Mouse (Mus musculus) thymus, postnatal 10 days (tissue): ENCODE results near the gene Tnip1.

ENCODE experiments used
- DNase-seq, 2 experiments: peaks; one replicate each; pipeline ENCODE4 v3.0.0; 2021; ENCODE audit warnings: low spot score in 2 of 2

Tnip1 gene

GRCm38 (mm10) chr11:54879434-54879833, 83.3 kb downstream of the Tnip1 start:
- peak in 1 of 2 experiments; percentile 50 for DNase-seq

DNA sequence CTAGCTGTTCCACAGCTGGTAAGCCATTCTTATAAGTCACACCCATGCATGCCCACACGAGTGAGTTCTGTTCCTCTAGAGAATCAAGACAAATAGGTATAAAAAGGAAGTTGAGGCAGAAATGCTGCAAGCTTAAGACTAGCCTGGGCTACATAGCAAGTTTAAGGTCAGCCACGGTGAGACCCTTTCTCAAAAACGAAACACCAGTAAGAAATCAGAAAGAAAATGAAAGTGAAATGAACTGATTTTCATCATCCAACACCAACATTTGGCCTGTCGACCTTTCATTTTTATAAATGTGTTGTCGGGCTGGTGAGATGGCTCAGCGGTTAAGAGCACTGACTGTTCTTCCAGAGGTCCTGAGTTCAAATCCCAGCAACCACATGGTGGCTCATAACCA, 83.8 kb downstream of the Tnip1 start:
- DNase-seq, result no peak

DNA sequence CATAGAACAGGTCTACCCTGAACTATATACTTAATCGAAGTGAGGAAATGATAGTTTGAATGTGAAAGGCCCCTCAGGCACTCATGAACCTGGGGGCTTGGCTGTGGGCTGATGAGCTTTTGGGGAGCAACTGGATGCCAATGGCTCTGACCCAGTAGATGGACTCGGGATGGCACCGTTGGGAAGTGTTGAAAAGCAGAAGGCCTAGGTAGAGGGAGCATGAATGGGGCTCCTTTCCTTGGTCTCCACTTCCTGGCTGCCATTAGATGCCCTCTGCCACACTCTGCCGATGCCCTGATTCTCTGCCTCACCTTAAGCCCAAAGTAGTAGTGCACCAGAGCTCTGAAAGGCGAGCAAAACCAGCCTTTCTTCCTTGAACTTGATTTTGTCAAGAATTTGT, 86.7 kb downstream of the Tnip1 start:
- DNase-seq, result no peak

GRCm38 (mm10) chr11:54871831-54872537, 90.7 kb downstream of the Tnip1 start:
- DNase-seq, result no peak

DNA sequence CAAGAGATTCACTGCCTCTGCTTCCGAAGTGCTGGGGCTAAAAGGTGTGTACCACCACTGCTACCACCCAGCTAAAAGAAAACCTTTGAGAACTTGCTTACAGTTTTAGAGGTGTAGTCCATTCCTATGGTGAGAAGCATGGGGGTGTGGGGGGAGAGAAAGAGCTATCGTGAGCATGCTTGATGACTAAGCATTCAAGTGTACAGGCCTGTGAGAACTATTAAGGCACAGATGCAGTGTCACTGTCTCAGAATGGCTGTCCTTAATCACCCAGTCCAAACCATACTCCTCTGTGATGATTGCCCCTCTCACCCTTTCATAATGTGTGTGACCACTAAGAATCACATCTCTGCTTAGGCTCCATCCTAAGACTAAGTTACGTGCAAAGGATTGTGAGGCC, 93.4 kb downstream of the Tnip1 start:
- DNase-seq, result no peak

- no peak for DNase-seq
Measured at GRCm38 (mm10) chr11:54868445-54868844, 94.3 kb downstream of the Tnip1 start.

DNA sequence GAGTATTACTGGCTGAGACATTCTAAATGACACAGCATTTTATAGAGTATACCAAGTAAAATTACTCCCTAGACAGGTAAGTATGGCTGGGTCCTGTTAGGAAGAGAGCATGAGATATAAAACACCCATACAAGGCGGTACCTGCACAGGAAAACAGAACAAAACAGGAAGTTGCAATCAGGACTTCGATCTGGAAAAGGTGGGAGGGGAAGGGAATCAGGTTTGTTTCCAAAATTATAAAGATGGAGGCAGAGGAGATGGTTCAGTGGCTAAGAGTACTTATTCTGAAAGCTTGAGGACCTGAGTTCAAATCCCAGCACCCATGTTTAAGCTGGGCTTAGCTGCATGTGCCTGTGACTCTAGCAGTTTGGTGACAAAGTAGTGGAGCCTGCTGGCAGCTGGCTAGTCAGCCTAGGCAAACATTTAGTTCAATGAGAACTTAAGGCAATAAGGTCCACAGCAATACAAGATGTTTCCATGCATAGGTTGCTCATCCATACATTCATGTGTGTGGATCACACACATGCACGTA, 94.7 kb downstream of the Tnip1 start:
- DNase-seq, result no peak

GRCm38 (mm10) chr11:54867049-54867385, 95.7 kb downstream of the Tnip1 start:
- DNase-seq, result no peak

DNA sequence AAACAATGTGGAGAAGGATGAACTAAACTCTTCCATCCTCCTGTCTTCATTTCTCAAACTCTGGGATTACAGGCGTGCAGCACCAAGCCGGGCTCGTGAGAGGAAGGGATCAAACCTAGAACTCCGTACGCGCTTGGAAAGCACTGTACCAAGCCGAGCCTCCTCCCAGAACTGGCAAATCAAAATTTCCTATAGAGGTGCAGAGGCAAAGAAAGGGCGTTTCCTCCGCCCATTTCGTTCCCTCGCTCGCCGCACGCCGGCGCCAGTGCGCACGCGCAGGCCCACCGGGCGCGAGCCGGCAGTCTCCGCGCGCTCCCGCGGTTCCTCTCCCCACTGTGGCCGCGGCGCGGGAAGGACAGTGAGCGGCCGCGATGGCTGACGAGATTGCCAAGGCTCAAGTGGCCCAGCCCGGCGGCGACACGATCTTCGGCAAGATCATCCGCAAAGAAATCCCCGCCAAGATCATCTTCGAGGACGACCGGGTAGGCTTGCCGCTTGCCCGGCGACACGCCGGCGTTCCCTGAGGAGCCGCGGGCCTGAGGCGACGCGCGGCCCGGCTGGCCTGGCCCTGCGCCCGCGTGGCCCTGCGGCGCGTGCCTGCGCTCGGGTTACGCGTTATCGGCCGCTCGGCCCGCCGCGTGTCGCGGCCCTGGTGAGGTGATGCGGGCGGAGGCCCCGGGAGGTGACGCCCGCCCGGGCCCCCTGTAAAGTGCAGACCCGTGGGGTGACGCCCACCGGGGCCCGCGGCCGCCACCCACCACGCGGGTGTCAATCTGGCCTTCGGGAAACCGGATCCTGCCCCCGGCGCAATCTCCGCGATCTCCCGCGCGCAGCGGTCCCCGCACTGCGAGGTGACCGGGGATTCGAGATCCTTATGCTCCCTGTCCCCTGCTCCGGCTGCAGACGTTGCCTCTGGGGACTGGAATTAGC, 96.3 kb downstream of the Tnip1 start, which contains the start of gene Hint1:
Hint1 (plus strand) TSS at position 265 of the 930 bp plus-strand sequence.
- DNase-seq, result peak; percentile 84 to 92

DNA sequence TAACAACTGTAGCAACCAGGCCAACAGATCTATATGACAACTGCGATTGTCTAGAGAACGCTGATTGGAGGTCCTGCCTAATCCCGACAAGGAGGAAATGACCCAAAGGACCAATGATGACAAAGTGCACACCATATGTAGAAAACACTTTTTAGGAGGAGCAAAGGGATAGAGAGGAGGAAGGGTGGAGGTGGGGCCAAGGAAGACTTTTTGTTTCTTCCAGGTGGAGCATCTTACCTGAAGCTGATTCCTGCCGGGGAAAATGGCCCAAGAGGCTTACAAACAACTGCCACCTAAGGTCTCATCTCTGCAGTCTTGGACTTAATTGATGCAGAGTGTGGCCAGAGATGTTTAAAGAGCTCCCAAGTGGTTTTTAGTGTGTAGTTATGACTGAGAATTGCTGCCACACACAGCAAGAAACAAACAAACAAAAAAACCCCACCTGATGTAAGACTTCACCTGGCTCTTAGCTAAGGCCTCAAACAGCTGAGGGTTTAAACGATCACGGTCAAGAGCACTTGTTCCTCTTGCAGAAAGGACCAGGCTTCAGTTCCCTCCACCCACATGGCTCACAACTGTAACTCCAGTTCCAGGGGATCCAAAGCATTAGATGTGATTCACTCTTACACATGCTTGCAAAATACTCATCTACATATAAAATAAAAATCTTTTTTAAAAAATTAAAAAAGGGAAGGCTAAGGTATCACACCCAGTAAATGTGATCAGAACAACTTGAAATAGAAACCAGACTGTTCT, 97.2 kb downstream of the Tnip1 start:
- DNase-seq, result no peak

- DNase-seq, result peak in 1 of 2 experiments; percentile 49
Measured at GRCm38 (mm10) chr11:54862621-54863520, 99.8 kb downstream of the Tnip1 start.

DNA sequence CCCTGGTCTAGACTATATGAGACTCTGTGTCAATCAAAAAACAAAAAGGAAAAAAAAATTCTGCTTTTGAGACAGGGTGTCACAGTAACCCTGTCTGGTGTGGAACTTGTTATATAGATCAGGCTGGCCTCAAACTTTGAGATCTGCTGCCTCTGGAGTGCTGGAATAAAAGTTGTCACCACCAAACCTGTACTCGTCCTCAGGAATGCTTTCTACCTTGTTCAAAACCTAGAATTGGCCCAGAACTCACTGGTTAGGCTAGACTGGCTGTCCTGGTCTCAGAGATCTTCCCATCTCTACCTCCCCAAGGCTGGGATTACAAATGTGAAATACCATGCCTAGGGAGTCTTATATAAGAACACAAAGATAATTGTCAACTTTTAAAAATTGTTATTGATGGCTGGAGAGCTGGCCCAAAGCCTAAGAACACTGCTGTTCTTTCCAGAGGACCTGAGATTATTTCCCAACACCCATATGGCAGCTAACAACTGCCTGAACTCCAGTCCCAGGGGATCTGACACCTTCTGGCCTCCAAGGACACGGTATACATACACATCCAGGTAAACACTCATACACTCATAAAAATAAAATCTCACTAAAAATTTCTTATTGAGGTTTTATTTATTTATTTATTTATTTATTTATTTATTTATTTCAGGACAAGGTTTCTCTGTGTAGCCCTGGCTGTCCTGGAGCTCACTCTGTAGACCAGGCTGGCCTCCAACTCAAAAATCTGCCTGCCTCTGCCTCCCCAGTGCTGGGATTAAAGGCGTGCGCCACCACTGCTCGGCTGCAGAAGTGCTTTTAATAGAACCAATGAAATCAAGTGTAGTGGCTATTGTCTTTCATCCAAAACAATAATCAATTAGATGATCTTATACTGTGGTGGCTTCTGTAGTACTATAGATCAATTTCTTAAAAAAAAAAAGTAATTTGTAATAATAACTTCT, 101.0 kb downstream of the Tnip1 start:
- DNase-seq, result no peak
